Mouse (Mus musculus) limb, embryonic 11.5 days (tissue): ENCODE data around the gene Adsl. TPM values are rescaled to one million over a fixed set of nuclear protein-coding genes. Genes with fewer than 3 reads are reported as not detected.

Experiments used
- ATAC-seq: fragments of 200-750 bp; cut with Nextera tagmentation; 2 replicates; pipeline ENCODE4 v1.8.0; 2017; ENCODE audit warnings: low read depth; ENCODE audit not compliant: insufficient number of reproducible peaks, low FRiP score, low TSS enrichment
- DNase-seq: peaks from one replicate; pipeline ENCODE4 v3.0.0-alpha.2; 2015; ENCODE audit warnings: low spot score
- H3K27ac ChIP-seq: fragments of 300-500 bp; sonication (generic); replicated peaks from 2 replicates; pipeline ENCODE4 v1.5.1; 2014; ENCODE audit warnings: low read depth, mild to moderate bottlenecking, low read length
- H3K27me3 ChIP-seq: fragments of 300-500 bp; sonication (generic); 2 replicates; pipeline ENCODE4 v1.6.1; 2014; ENCODE audit warnings: mild to moderate bottlenecking, low read length, mixed read lengths; ENCODE audit not compliant: control insufficient read depth, insufficient read depth
- H3K36me3 ChIP-seq: fragments of 300-500 bp; sonication (generic); 2 replicates; pipeline ENCODE4 v1.6.1; 2014; ENCODE audit warnings: mild to moderate bottlenecking, low read length, moderate library complexity, mixed read lengths; ENCODE audit not compliant: control insufficient read depth, insufficient read depth
- H3K4me1 ChIP-seq: fragments of 300-500 bp; sonication (generic); 2 replicates; pipeline ENCODE4 v1.6.1; 2014; ENCODE audit warnings: low read length, mixed read lengths; ENCODE audit not compliant: control insufficient read depth, insufficient read depth
- H3K4me2 ChIP-seq: fragments of 300-500 bp; sonication (generic); 2 replicates; pipeline ENCODE4 v1.6.1; 2014; ENCODE audit warnings: low read depth, mild to moderate bottlenecking, moderate library complexity; ENCODE audit not compliant: severe bottlenecking
- H3K4me3 ChIP-seq: fragments of 300-500 bp; sonication (generic); 2 replicates; pipeline ENCODE4 v1.5.1; 2014; ENCODE audit warnings: low read depth, low read length
- H3K9ac ChIP-seq: fragments of 300-500 bp; sonication (generic); 2 replicates; pipeline ENCODE4 v1.6.1; 2014; ENCODE audit warnings: mild to moderate bottlenecking, low read length
- H3K9me3 ChIP-seq: fragments of 300-500 bp; sonication (generic); 2 replicates; pipeline ENCODE4 v1.6.1; 2016; ENCODE audit warnings: low read length; ENCODE audit not compliant: control insufficient read depth
- WGBS: fragments of 180-500 bp; shearing (Covaris S2); extraction: QIAGEN DNeasy Blood & Tissue Kit; methylation state at CpG from one replicate; pipeline ENCODE4 v1.1.7; 2014; 5-methylcytosine and 5-hydroxymethylcytosine counted together
- polyA plus RNA-seq: library from polyadenylated mRNA; unstranded; fragments of >200 nt; fragmentation: Nextera tagmentation; extraction: Ambion mirVana; gene quantifications from 2 replicates; pipeline ENCODE4 v1.2.1, GENCODE M21; 2014

The Adsl gene
- polyA plus RNA-seq, 1 experiment from 2014 or later = 196 TPM

GRCm38 (mm10) chr15:81000419-81001138 lies 52.3 kb downstream of the Adsl start:
- 60% methylated on average over 2 of the region's 4 CpGs for WGBS
- ATAC-seq = no peak
- no peak overlapping the region for H3K27ac ChIP-seq
- H3K36me3 ChIP-seq = no peaks in the 10 kb centered on the region
- no peaks in the 10 kb centered on the region for H3K27me3 ChIP-seq
- H3K4me1 ChIP-seq = no peaks in the 10 kb centered on the region
- H3K9me3 ChIP-seq = no peaks in the 10 kb centered on the region
- H3K4me2 ChIP-seq = no peak overlapping the region
- DNase-seq = no peak
- H3K9ac ChIP-seq = no peak overlapping the region
- H3K4me3 ChIP-seq = no peak overlapping the region

- H3K4me2 ChIP-seq = no peak overlapping the region
- ATAC-seq = no peak
- H3K9me3 ChIP-seq = no peaks in the 10 kb centered on the region
- no peak overlapping the region for H3K27ac ChIP-seq
- WGBS = 83% methylated on average over 10 of the region's 10 CpGs
- H3K9ac ChIP-seq = no peak overlapping the region
- H3K4me1 ChIP-seq = no peaks in the 10 kb centered on the region
- H3K36me3 ChIP-seq = no peaks in the 10 kb centered on the region; the same call in 1 of the 2 replicates
- H3K4me3 ChIP-seq = no peak overlapping the region
- DNase-seq = no peak
- no peaks in the 10 kb centered on the region for H3K27me3 ChIP-seq
Observed at GRCm38 (mm10) chr15:81006127-81006735, 57.9 kb downstream of the Adsl start.

- Histone ChIP-seq H3K4me3 (no peak overlapping the region), H3K36me3 (peaks cover 2% of the 10 kb centered on the region; the same call in 1 of the 2 replicates), H3K4me2 (no peak overlapping the region), H3K27me3 (no peaks in the 10 kb centered on the region), H3K9me3 (no peaks in the 10 kb centered on the region), H3K4me1 (no peaks in the 10 kb centered on the region), H3K27ac (no peak overlapping the region), H3K9ac (no peak overlapping the region)
- WGBS = 95% methylated on average over 9 of the region's 9 CpGs
- DNase-seq (no peak), ATAC-seq (no peak)
Observed at GRCm38 (mm10) chr15:81007339-81007738, 59.0 kb downstream of the Adsl start.

GRCm38 (mm10) chr15:81007905-81008304 lies 59.6 kb downstream of the Adsl start:
- Histone ChIP-seq H3K36me3 (peaks cover 3% of the 10 kb centered on the region; the same call in 1 of the 2 replicates), H3K27me3 (no peaks in the 10 kb centered on the region), H3K27ac (no peak overlapping the region), H3K9me3 (no peaks in the 10 kb centered on the region), H3K4me1 (no peaks in the 10 kb centered on the region), H3K4me2 (no peak overlapping the region), H3K4me3 (no peak overlapping the region), H3K9ac (no peak overlapping the region)
- DNase-seq (no peak), ATAC-seq (no peak)
- 86% methylated on average over 8 of the region's 8 CpGs for WGBS

GRCm38 (mm10) chr15:81008689-81009123 lies 60.4 kb downstream of the Adsl start:
- H3K27ac ChIP-seq = no peak overlapping the region
- 58% methylated on average over 10 of the region's 10 CpGs for WGBS
- H3K9me3 ChIP-seq = no peaks in the 10 kb centered on the region
- no peaks in the 10 kb centered on the region for H3K4me1 ChIP-seq
- H3K9ac ChIP-seq = no peak overlapping the region
- H3K36me3 ChIP-seq = peaks cover 3% of the 10 kb centered on the region; the same call in 1 of the 2 replicates
- H3K4me2 ChIP-seq = no peak overlapping the region
- ATAC-seq = no peak
- no peak for DNase-seq
- no peak overlapping the region for H3K4me3 ChIP-seq
- no peaks in the 10 kb centered on the region for H3K27me3 ChIP-seq

GRCm38 (mm10) chr15:81010114-81010513 lies 61.8 kb downstream of the Adsl start:
- Histone ChIP-seq H3K4me1 (no peaks in the 10 kb centered on the region), H3K36me3 (peaks cover 3% of the 10 kb centered on the region; the same call in 1 of the 2 replicates), H3K4me2 (no peak overlapping the region), H3K9me3 (no peaks in the 10 kb centered on the region), H3K4me3 (no peak overlapping the region), H3K27ac (no peak overlapping the region), H3K27me3 (no peaks in the 10 kb centered on the region), H3K9ac (no peak overlapping the region)
- 78% methylated on average over 7 of the region's 7 CpGs for WGBS
- DNase-seq (no peak), ATAC-seq (no peak)

GRCm38 (mm10) chr15:81011523-81011922 lies 63.2 kb downstream of the Adsl start:
- H3K4me3 ChIP-seq = no peak overlapping the region
- peaks cover 8% of the 10 kb centered on the region for H3K36me3 ChIP-seq
- WGBS = 43% methylated on average over 3 of the region's 3 CpGs
- ATAC-seq (no peak), DNase-seq (no peak)
- no peak overlapping the region for H3K27ac ChIP-seq
- no peaks in the 10 kb centered on the region for H3K27me3 ChIP-seq
- no peak overlapping the region for H3K4me2 ChIP-seq
- H3K4me1 ChIP-seq = no peaks in the 10 kb centered on the region
- no peak overlapping the region for H3K9ac ChIP-seq
- H3K9me3 ChIP-seq = no peaks in the 10 kb centered on the region

- DNase-seq (no peak), ATAC-seq (no peak)
- Histone ChIP-seq H3K4me2 (no peak overlapping the region), H3K9me3 (no peaks in the 10 kb centered on the region), H3K4me3 (no peak overlapping the region), H3K9ac (no peak overlapping the region), H3K36me3 (peaks cover 10% of the 10 kb centered on the region), H3K27ac (no peak overlapping the region), H3K27me3 (no peaks in the 10 kb centered on the region), H3K4me1 (no peaks in the 10 kb centered on the region)
- 89% methylated on average over 4 of the region's 4 CpGs for WGBS
Observed at GRCm38 (mm10) chr15:81012359-81012758, 64.1 kb downstream of the Adsl start.
